Mouse (Mus musculus) kidney, adult 2 months (tissue): Measurements from ENCODE around the gene Adck2. TPM values are rescaled to one million over a fixed set of nuclear protein-coding genes. Genes with fewer than 3 reads are reported as not detected.

Source experiments
- DNase-seq: peaks from one replicate; pipeline ENCODE4 v3.0.0; 2021
- H3K27ac ChIP-seq: fragments of 200-500 bp; 2 replicates; pipeline ENCODE4 v1.5.1; 2012; ENCODE audit warnings: low read depth, low read length, control low read depth, inconsistent platforms; ENCODE audit not compliant: insufficient read depth
- H3K27me3 ChIP-seq: fragments of 200-500 bp; replicated peaks from 2 replicates; pipeline ENCODE4 v1.6.1; 2012; ENCODE audit warnings: mild to moderate bottlenecking, moderate library complexity, low read length, inconsistent platforms; ENCODE audit not compliant: control insufficient read depth, insufficient read depth
- H3K36me3 ChIP-seq: fragments of 200-500 bp; 2 replicates; pipeline ENCODE4 v1.6.1; 2012; ENCODE audit warnings: mild to moderate bottlenecking, moderate library complexity, low read length, inconsistent platforms; ENCODE audit not compliant: control insufficient read depth, insufficient read depth
- H3K4me1 ChIP-seq: fragments of 200-500 bp; 2 replicates; pipeline ENCODE4 v1.6.1; 2011; ENCODE audit warnings: low read length; ENCODE audit not compliant: control insufficient read depth, insufficient read depth
- H3K4me3 ChIP-seq: fragments of 200-500 bp; 2 replicates; pipeline ENCODE4 v1.5.1; 2011; ENCODE audit warnings: mild to moderate bottlenecking, low read depth, low read length, control low read depth; ENCODE audit not compliant: insufficient read depth
- CTCF ChIP-seq: fragments of 200-500 bp; conservative IDR thresholded peaks from 2 replicates; pipeline ENCODE4 v1.5.1; 2011; ENCODE audit warnings: low read depth, mild to moderate bottlenecking, control low read depth, low read length, moderate library complexity, mixed read lengths; ENCODE audit not compliant: insufficient read depth, insufficient read length
- POLR2A ChIP-seq: fragments of 200-500 bp; IDR thresholded peaks from one replicate; pipeline ENCODE4 v1.6.1; 2011; ENCODE audit warnings: low read depth, low read length, control low read depth
- WGBS: fragments of 180-500 bp; shearing (Covaris S2); methylation state at CpG from one replicate; pipeline ENCODE4 v1.1.7; 2018; 5-methylcytosine and 5-hydroxymethylcytosine counted together
- polyA plus RNA-seq: library from polyadenylated mRNA; depleted of rRNA; stranded (reverse); fragments of >200 nt; gene quantifications from 2 replicates; pipeline ENCODE4 v1.2.3, GENCODE M21; 2012

The Adck2 gene
- polyA plus RNA-seq, 1 experiment, result 15.3 TPM

GRCm38 (mm10) chr6:39580558-39580957, 6.9 kb downstream of the Adck2 start:
- no peak overlapping the region for H3K27ac ChIP-seq
- no peak for TF ChIP-seq POLR2A
- no peak for TF ChIP-seq CTCF
- 89% methylated on average over 1 of the region's 2 CpGs for WGBS
- no peak overlapping the region for H3K4me3 ChIP-seq
- peaks cover 4% of the 10 kb centered on the region for H3K36me3 ChIP-seq
- no peaks in the 10 kb centered on the region for H3K27me3 ChIP-seq
- DNase-seq, result no peak
- H3K4me1 ChIP-seq, result no peaks in the 10 kb centered on the region

DNA sequence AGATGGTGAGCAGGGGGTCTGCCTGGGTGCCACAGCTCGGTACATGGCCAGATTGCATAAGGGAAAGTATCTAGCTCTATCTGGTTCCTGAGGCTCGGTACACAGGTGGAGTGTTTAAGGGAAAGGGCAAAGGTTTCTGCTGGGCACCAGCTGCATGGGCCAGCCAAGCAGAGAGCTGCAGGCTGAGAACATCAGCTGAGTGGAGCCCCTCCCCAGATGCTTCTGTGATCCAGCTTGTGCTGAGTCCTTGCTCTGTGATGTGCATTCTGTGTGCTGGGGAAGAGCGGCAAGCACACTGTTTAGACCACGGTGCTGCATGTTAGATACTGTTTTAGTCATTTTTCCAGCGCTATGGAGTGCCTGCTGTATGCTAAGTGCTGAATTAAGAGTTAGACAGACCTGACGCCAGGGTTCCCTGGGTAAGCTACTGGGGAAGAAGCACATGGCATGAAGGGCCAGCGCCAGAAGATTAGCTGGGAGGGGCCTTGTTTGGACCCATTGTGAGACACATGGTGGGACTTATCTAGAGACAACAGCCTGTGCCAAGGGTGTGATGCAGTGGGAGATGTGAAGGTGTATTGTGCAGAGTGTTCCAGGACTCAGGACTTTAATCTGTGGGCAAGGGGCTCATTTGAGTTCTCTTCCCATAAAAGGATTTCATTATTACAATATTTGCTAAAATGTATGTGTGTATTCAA, 7.6 kb downstream of the Adck2 start:
- H3K36me3 ChIP-seq, result peaks cover 4% of the 10 kb centered on the region
- 80% methylated on average over 7 of the region's 7 CpGs for WGBS
- TF ChIP-seq CTCF (no peak), POLR2A (no peak)

GRCm38 (mm10) chr6:39585517-39585916, 11.8 kb downstream of the Adck2 start, which contains the start of gene Gm42420:
Gene Gm42420, plus strand, starts transcription at chr6:39585753.
- Histone ChIP-seq H3K27ac (no peak within 1 kb of the TSS), H3K27me3 (no peaks in the 10 kb centered on the region), H3K4me3 (no peak within 1 kb of the TSS), H3K36me3 (peaks cover 3% of the 10 kb centered on the region; the same call in 1 of the 2 replicates), H3K4me1 (no peaks in the 10 kb centered on the region)
- no peak for TF ChIP-seq POLR2A
- TF ChIP-seq CTCF, result no peak
- WGBS, result 96% methylated on average over 6 of the region's 6 CpGs
- no peak for DNase-seq

More for the DNA sequence above, 7.6 kb downstream of the Adck2 start:
- Histone ChIP-seq H3K4me3 (no peak overlapping the region), H3K27ac (no peak overlapping the region), H3K4me1 (no peaks in the 10 kb centered on the region), H3K27me3 (no peaks in the 10 kb centered on the region)
- no peak for DNase-seq

DNA sequence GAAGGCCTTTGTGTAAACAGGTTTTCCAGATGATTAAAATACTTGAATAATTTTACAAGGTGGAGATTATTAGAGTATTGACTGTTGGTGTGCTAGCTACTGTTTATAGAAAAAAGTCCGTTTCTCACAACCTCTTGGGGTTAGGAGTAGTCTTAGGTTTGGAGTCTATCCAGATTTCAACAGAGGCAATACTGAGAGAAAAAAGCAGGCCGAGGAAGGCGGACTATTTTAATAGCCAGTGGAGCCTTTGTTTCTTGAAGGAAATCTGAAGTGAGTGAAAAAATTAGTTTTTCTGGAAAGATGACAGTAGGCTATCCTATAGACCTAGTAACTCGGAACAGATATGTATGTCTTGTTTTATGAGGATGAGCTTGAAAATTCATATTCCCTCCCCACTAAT, 17.8 kb downstream of the Adck2 start:
- DNase-seq, result no peak
- 92% methylated on average over 4 of the region's 4 CpGs for WGBS
- H3K36me3 ChIP-seq, result no peaks in the 10 kb centered on the region
- H3K27ac ChIP-seq, result no peak overlapping the region
- H3K4me1 ChIP-seq, result peaks cover 10% of the 10 kb centered on the region; the same call in 1 of the 2 replicates
- H3K4me3 ChIP-seq, result no peak overlapping the region
- TF ChIP-seq CTCF (no peak), POLR2A (no peak)
- H3K27me3 ChIP-seq, result no peaks in the 10 kb centered on the region

DNA sequence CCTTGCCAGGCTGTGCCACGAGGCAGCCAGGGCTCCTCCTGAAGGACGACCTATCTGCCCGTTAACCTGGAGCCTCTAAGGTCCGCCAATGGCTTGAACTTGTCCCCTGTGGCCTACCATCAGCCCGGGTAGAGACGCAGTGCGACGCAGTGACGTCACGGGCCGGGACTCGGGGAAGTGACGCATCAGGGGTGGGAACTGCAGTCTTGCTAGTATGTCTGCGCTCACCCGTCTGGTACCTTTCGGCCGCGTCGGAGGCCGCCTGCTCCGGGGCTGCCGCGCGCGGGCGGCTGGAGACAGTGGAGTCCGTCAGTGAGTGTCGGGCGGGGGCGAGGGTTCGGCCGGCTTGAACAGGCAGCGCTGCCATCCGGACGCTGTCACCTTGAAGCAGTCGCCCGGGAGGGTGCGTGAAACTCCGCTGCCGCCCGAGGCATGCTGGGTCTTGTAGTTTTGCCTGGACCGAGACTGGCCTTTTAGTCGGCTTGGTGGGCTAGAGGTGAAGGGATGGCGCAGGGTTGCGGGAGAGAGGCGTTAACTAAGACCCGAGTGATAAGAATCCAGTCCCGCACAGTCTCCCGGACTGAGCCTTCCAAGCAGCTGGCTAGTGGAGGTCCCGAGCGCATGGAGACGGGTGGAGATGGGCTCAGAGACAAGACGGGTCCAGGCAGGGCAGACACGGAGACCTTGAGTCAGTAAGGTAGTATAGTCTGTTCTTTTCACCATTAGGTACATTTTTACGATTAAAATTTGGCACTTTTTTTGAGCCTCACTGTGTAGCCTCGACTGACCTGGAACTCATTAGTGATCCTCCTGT, 18.9 kb downstream of the Adck2 start, which contains the start of gene Ndufb2:
Gene Ndufb2, plus strand, starts transcription at position 174 of the 814 bp plus-strand sequence.
- Histone ChIP-seq H3K36me3 (0 out of 2 replicates have a peak, but pooled peaks cover 2% of the 10 kb centered on the region), H3K4me3 (peak within 1 kb of the TSS; percentile 94), H3K27ac (peak within 1 kb of the TSS; percentile 96), H3K4me1 (peaks cover 10% of the 10 kb centered on the region; the same call in 1 of the 2 replicates), H3K27me3 (no peaks in the 10 kb centered on the region)
- DNase-seq, result peak; percentile 97
- no peak for TF ChIP-seq CTCF
- TF ChIP-seq POLR2A, result peak; percentile 89
- WGBS, result under 1% methylated on average over 56 of the region's 56 CpGs

DNA sequence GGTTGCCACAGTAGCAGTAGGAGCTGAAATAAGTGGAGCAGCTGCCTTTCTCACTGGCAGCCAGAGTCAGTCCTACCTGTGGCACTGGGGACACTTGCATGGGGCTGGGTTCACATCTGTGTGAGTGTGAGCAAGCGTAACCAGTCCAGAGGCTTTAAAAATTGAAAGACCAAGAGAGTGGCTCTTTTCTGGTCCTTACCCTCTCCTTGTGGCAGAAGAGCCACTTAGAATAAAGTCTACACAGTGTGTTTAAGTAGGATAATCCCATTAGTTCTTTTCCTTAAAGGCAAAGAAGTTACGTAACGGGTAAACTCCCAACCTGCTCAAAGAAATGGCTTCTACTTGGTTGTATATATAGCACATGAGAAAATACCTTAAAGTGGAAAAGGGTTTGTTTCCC, 27.2 kb downstream of the Adck2 start:
- WGBS, result 98% methylated on average over 3 of the region's 3 CpGs
- DNase-seq, result no peak
- Histone ChIP-seq H3K27ac (no peak overlapping the region), H3K36me3 (peaks cover 10% of the 10 kb centered on the region), H3K4me3 (no peak overlapping the region), H3K27me3 (no peaks in the 10 kb centered on the region), H3K4me1 (no peaks in the 10 kb centered on the region)
- no peak for TF ChIP-seq CTCF
- TF ChIP-seq POLR2A, result no peak

DNA sequence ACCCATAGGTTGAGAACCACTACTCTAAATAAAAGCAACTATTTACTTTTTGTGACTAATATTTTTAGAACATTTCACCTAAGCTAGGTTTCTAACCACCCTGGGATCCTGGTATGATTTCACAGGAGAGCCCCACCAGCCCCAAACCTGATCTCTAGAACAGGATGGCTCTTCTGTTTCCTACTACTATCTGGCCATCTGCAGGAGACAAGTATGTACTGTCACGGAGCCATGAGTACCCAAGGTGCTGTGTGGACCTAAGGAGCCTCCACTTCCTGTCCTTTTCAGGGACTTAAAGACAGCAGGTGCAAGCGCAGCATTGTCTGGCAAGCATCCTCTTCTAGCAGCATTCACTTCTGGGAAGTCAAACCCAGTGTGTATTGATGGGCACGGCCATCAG, 28.2 kb downstream of the Adck2 start:
- Histone ChIP-seq H3K27ac (no peak overlapping the region), H3K27me3 (no peaks in the 10 kb centered on the region), H3K4me1 (no peaks in the 10 kb centered on the region), H3K36me3 (peaks cover 10% of the 10 kb centered on the region), H3K4me3 (no peak overlapping the region)
- TF ChIP-seq CTCF, result no peak
- TF ChIP-seq POLR2A, result no peak
- WGBS, result 87% methylated on average over 3 of the region's 3 CpGs
- DNase-seq, result no peak
